Mouse (Mus musculus): Measurements from ENCODE around the gene Tbrg1.

GRCm38 (mm10) chr9:37636800-37637542, 20.1 kb downstream of the Tbrg1 start:
- TF ChIP-seq MAX (IDR thresholded peaks at IDR 0.05; ENCODE audit: low read depth) (no peak), POLR2AphosphoS2 (IDR thresholded peaks at IDR 0.05; ENCODE audit: insufficient read length, low read depth) (no peak), MYOD1 (IDR thresholded peaks at IDR 0.05; ENCODE audit: control insufficient read depth in 1 of 3, insufficient read length in 2 of 3, low read depth in 2 of 3) (no peak), REST (IDR thresholded peaks at IDR 0.05; ENCODE audit: insufficient read depth, insufficient read length) (no peak), CEBPB (IDR thresholded peaks at IDR 0.05; ENCODE audit: insufficient read depth, poor library complexity, severe bottlenecking) (no peak), POLR2A (IDR thresholded peaks at IDR 0.05; ENCODE audit: insufficient read length, low read depth) (no peak), TCF12 (IDR thresholded peaks at IDR 0.05; ENCODE audit: insufficient read depth, poor library complexity, severe bottlenecking) (no peak), SRF (IDR thresholded peaks at IDR 0.05; ENCODE audit: control insufficient read depth, insufficient read length, low read depth) (no peak)

Measured in myocyte (in vitro differentiated cells).